Mouse (Mus musculus) limb, embryonic 12.5 days (tissue): Measurements from ENCODE around the gene Epb41. TPM values are rescaled to one million over a fixed set of nuclear protein-coding genes. Genes with fewer than 3 reads are reported as not detected.
A peak's percentile ranks its signal among the peaks of the same experiment; 100 is the strongest.

ENCODE experiments used
- ATAC-seq: fragments of 200-750 bp; cut with Nextera tagmentation; 2 replicates; pipeline ENCODE4 v1.8.0; 2017; ENCODE audit warnings: low read depth, moderate TSS enrichment; ENCODE audit not compliant: insufficient number of reproducible peaks, insufficient read depth, low FRiP score, low TSS enrichment
- H3K27ac ChIP-seq: fragments of 300-500 bp; sonication (generic); 2 replicates; pipeline ENCODE4 v1.5.1; 2016; ENCODE audit warnings: mild to moderate bottlenecking, moderate library complexity
- H3K27me3 ChIP-seq: fragments of 300-500 bp; sonication (generic); 2 replicates; pipeline ENCODE4 v1.6.1; 2016; ENCODE audit warnings: mild to moderate bottlenecking, moderate library complexity
- H3K36me3 ChIP-seq: fragments of 300-500 bp; sonication (generic); 2 replicates; pipeline ENCODE4 v1.6.1; 2016; ENCODE audit warnings: mild to moderate bottlenecking, moderate library complexity
- H3K4me1 ChIP-seq: fragments of 300-500 bp; sonication (generic); replicated peaks from 2 replicates; pipeline ENCODE4 v1.6.1; 2016
- H3K4me2 ChIP-seq: fragments of 300-500 bp; sonication (generic); 2 replicates; pipeline ENCODE4 v1.6.1; 2016; ENCODE audit warnings: mild to moderate bottlenecking, moderate library complexity
- H3K4me3 ChIP-seq: fragments of 300-500 bp; sonication (generic); replicated peaks from 2 replicates; pipeline ENCODE4 v1.5.1; 2016; ENCODE audit warnings: mild to moderate bottlenecking
- H3K9ac ChIP-seq: fragments of 300-500 bp; sonication (generic); replicated peaks from 2 replicates; pipeline ENCODE4 v1.6.1; 2016; ENCODE audit warnings: mild to moderate bottlenecking, moderate library complexity
- H3K9me3 ChIP-seq: fragments of 300-500 bp; sonication (generic); 2 replicates; pipeline ENCODE4 v1.6.1; 2016; ENCODE audit warnings: mild to moderate bottlenecking, moderate library complexity
- WGBS: fragments of 180-500 bp; shearing (Covaris S2); methylation state at CpG from one replicate; pipeline ENCODE4 v1.1.7; 2016; 5-methylcytosine and 5-hydroxymethylcytosine counted together
- polyA plus RNA-seq: library from polyadenylated mRNA; unstranded; fragments of >200 nt; fragmentation: Nextera tagmentation; extraction: Ambion mirVana; gene quantifications from 2 replicates; pipeline ENCODE4 v1.2.1, GENCODE M21; 2016

Epb41 gene
- polyA plus RNA-seq, 1 experiment from 2014 or later: 118 TPM

GRCm38 (mm10) chr4:132074077-132074932, 816 bp downstream of the Epb41 start, which contains the start of gene Gm10300:
Gene Gm10300, plus strand, starts transcription at chr4:132074697.
- WGBS: under 1% methylated on average over 42 of the region's 42 CpGs
- Histone ChIP-seq H3K4me2 (peak within 1 kb of the TSS; percentile 96), H3K9me3 (no peaks in the 10 kb centered on the region), H3K4me1 (peaks cover 21% of the 10 kb centered on the region), H3K27me3 (peaks cover 21% of the 10 kb centered on the region), H3K27ac (peak within 1 kb of the TSS; percentile 56; the same call in 1 of the 2 replicates), H3K9ac (peak within 1 kb of the TSS; percentile 71), H3K4me3 (peak within 1 kb of the TSS; percentile 76), H3K36me3 (no peaks in the 10 kb centered on the region)
- ATAC-seq: 0 out of 2 replicates have a peak, but pooled peaks have one; percentile 26

- Histone ChIP-seq H3K9ac (no peak overlapping the region), H3K27ac (no peak overlapping the region), H3K4me1 (peaks cover 20% of the 10 kb centered on the region), H3K9me3 (no peaks in the 10 kb centered on the region), H3K4me3 (peak overlapping the region; percentile 76), H3K36me3 (no peaks in the 10 kb centered on the region), H3K27me3 (peaks cover 21% of the 10 kb centered on the region), H3K4me2 (0 out of 2 replicates have a peak overlapping the region, but pooled peaks have one; percentile 96)
- 71% methylated on average over 6 of the region's 6 CpGs for WGBS
- ATAC-seq: no peak
Observed at GRCm38 (mm10) chr4:132072946-132073345, 2.2 kb downstream of the Epb41 start.

- no peaks in the 10 kb centered on the region for H3K36me3 ChIP-seq
- no peak overlapping the region for H3K9ac ChIP-seq
- no peaks in the 10 kb centered on the region for H3K9me3 ChIP-seq
- H3K4me2 ChIP-seq: no peak overlapping the region
- no peak overlapping the region for H3K27ac ChIP-seq
- WGBS: 79% methylated on average over 3 of the region's 3 CpGs
- ATAC-seq: no peak
- no peak overlapping the region for H3K4me3 ChIP-seq
- peaks cover 17% of the 10 kb centered on the region for H3K27me3 ChIP-seq
- peaks cover 20% of the 10 kb centered on the region for H3K4me1 ChIP-seq
Observed at GRCm38 (mm10) chr4:132072156-132072555, 3.0 kb downstream of the Epb41 start.

- no peak for ATAC-seq
- H3K27me3 ChIP-seq: peaks cover 12% of the 10 kb centered on the region
- WGBS: 91% methylated on average over 2 of the region's 2 CpGs
- no peak overlapping the region for H3K4me3 ChIP-seq
- H3K9ac ChIP-seq: no peak overlapping the region
- H3K4me2 ChIP-seq: no peak overlapping the region
- H3K9me3 ChIP-seq: no peaks in the 10 kb centered on the region
- H3K4me1 ChIP-seq: peaks cover 15% of the 10 kb centered on the region
- H3K36me3 ChIP-seq: no peaks in the 10 kb centered on the region
- H3K27ac ChIP-seq: no peak overlapping the region
Observed at GRCm38 (mm10) chr4:132071674-132072073, 3.4 kb downstream of the Epb41 start.

- Histone ChIP-seq H3K27ac (no peak overlapping the region), H3K36me3 (no peaks in the 10 kb centered on the region), H3K9ac (no peak overlapping the region), H3K9me3 (no peaks in the 10 kb centered on the region), H3K27me3 (peaks cover 3% of the 10 kb centered on the region), H3K4me1 (peaks cover 9% of the 10 kb centered on the region; the same call in 1 of the 2 replicates), H3K4me3 (no peak overlapping the region), H3K4me2 (no peak overlapping the region)
- ATAC-seq: no peak
- 76% methylated on average over 2 of the region's 2 CpGs for WGBS
Observed at GRCm38 (mm10) chr4:132067938-132068235, 7.2 kb downstream of the Epb41 start.

GRCm38 (mm10) chr4:132067112-132067937, 7.8 kb downstream of the Epb41 start:
- Histone ChIP-seq H3K27ac (no peak overlapping the region), H3K36me3 (no peaks in the 10 kb centered on the region), H3K9me3 (no peaks in the 10 kb centered on the region), H3K4me3 (no peak overlapping the region), H3K4me1 (0 out of 2 replicates have a peak, but pooled peaks cover 7% of the 10 kb centered on the region), H3K27me3 (no peaks in the 10 kb centered on the region), H3K4me2 (no peak overlapping the region), H3K9ac (no peak overlapping the region)
- WGBS: 79% methylated on average over 14 of the region's 14 CpGs
- no peak for ATAC-seq

- Histone ChIP-seq H3K9me3 (no peaks in the 10 kb centered on the region), H3K36me3 (no peaks in the 10 kb centered on the region), H3K4me2 (no peak overlapping the region), H3K27ac (no peak overlapping the region), H3K4me1 (0 out of 2 replicates have a peak, but pooled peaks cover 7% of the 10 kb centered on the region), H3K9ac (no peak overlapping the region), H3K27me3 (no peaks in the 10 kb centered on the region), H3K4me3 (no peak overlapping the region)
- WGBS: 72% methylated on average over 10 of the region's 10 CpGs
- no peak for ATAC-seq
Observed at GRCm38 (mm10) chr4:132066101-132066773, 8.9 kb downstream of the Epb41 start.

- 68% methylated on average over 3 of the region's 3 CpGs for WGBS
- no peak overlapping the region for H3K27ac ChIP-seq
- no peak overlapping the region for H3K4me2 ChIP-seq
- no peak overlapping the region for H3K9ac ChIP-seq
- no peaks in the 10 kb centered on the region for H3K27me3 ChIP-seq
- H3K9me3 ChIP-seq: no peaks in the 10 kb centered on the region
- 0 out of 2 replicates have a peak, but pooled peaks cover 7% of the 10 kb centered on the region for H3K4me1 ChIP-seq
- H3K4me3 ChIP-seq: no peak overlapping the region
- no peaks in the 10 kb centered on the region for H3K36me3 ChIP-seq
- ATAC-seq: no peak
Observed at GRCm38 (mm10) chr4:132065578-132065977, 9.5 kb downstream of the Epb41 start.

GRCm38 (mm10) chr4:132064550-132064949, 10.6 kb downstream of the Epb41 start:
- WGBS: 89% methylated on average over 5 of the region's 5 CpGs
- ATAC-seq: no peak
- H3K4me3 ChIP-seq: no peak overlapping the region

GRCm38 (mm10) chr4:132062934-132063884, 11.9 kb downstream of the Epb41 start:
- Histone ChIP-seq H3K27ac (no peak overlapping the region), H3K9me3 (no peaks in the 10 kb centered on the region), H3K4me3 (no peak overlapping the region), H3K9ac (no peak overlapping the region), H3K4me2 (no peak overlapping the region), H3K4me1 (0 out of 2 replicates have a peak, but pooled peaks cover 7% of the 10 kb centered on the region), H3K36me3 (no peaks in the 10 kb centered on the region), H3K27me3 (no peaks in the 10 kb centered on the region)
- no peak for ATAC-seq
- 69% methylated on average over 17 of the region's 17 CpGs for WGBS

More at GRCm38 (mm10) chr4:132064550-132064949, 10.6 kb downstream of the Epb41 start:
- H3K36me3 ChIP-seq: no peaks in the 10 kb centered on the region
- H3K4me1 ChIP-seq: 0 out of 2 replicates have a peak, but pooled peaks cover 7% of the 10 kb centered on the region
- H3K4me2 ChIP-seq: no peak overlapping the region
- H3K9ac ChIP-seq: no peak overlapping the region
- no peaks in the 10 kb centered on the region for H3K9me3 ChIP-seq
- no peak overlapping the region for H3K27ac ChIP-seq
- no peaks in the 10 kb centered on the region for H3K27me3 ChIP-seq
